Mouse (Mus musculus): ENCODE measurements around the gene Pakap.

DNA sequence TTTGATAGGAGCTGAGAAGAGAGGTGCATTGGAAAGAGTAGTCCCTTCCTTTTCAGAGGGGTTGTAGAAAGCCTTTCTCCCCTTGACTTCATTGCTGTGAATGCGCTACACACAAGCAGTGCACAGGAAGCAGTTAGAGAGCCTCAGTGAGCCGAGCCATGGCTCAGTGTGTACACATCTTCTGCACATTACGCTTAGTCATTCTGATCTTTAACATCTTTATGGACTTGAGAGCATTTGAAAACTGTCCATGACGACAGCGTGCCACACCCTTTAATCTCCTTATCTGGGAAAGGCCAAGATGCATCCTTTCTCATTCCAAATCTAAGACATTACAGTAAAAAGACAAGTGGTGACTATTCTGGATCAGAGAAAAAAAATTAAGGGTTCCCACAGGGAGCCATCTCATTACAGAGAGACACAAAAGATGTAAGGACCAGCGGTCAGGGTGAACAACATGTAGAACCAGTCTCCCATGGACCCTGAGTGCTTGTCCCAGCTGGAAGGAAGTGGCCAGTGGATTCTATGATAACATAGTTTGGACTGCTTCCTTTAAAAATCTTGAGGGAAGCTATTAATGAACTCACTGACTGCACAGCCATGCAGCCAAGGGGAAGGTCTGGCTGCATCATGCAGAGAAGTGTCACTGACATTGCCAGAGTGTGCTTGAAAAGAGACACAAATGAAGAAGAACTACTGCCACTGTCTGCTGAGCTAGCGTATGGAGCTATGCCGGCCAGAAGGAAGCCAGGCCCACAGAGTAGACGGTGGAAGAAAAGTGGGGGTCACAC, 42.6 kb upstream of the Pakap start:
- TF ChIP-seq CTCF (IDR thresholded peaks at IDR 0.05; ENCODE audit: low read depth, low read length) (no peak), POLR2A (IDR thresholded peaks at IDR 0.05; ENCODE audit: borderline replicate concordance, low read depth, low read length) (no peak)

All from bone marrow macrophage, adult 2 months (primary cell).